Mouse (Mus musculus) myocyte (in vitro differentiated cells): ENCODE measurements around the gene Gpc6. TPM values are rescaled to one million over a fixed set of nuclear protein-coding genes. Genes with fewer than 3 reads are reported as not detected.

Experiments used
- H3K27me3 ChIP-seq: one replicate; pipeline ENCODE4 v1.6.1; 2011; ENCODE audit not compliant: control insufficient read depth, insufficient read depth, insufficient read length
- H3K36me3 ChIP-seq: one replicate; pipeline ENCODE4 v1.6.1; 2011; ENCODE audit not compliant: control insufficient read depth, insufficient read depth
- H3K4me2 ChIP-seq: one replicate; pipeline ENCODE4 v1.6.1; 2011; ENCODE audit warnings: low read depth, control low read depth
- H3K4me3 ChIP-seq: one replicate; pipeline ENCODE4 v1.5.1; 2011; ENCODE audit warnings: mild to moderate bottlenecking, control low read depth, moderate library complexity
- H3K79me2 ChIP-seq: one replicate; pipeline ENCODE4 v1.6.1; 2011; ENCODE audit not compliant: control insufficient read depth, insufficient read depth
- H3ac ChIP-seq: one replicate; pipeline ENCODE4 v1.6.1; 2011; ENCODE audit not compliant: control insufficient read depth, insufficient read length
- CEBPB ChIP-seq: IDR thresholded peaks from 2 replicates; pipeline ENCODE4 v1.6.1; 2011; ENCODE audit warnings: mild to moderate bottlenecking, moderate library complexity; ENCODE audit not compliant: poor library complexity, insufficient read depth, severe bottlenecking
- E2F4 ChIP-seq: IDR thresholded peaks from one replicate; pipeline ENCODE4 v1.6.1; 2011; ENCODE audit warnings: mild to moderate bottlenecking, control low read depth, moderate library complexity; ENCODE audit not compliant: insufficient read depth
- MAX ChIP-seq: IDR thresholded peaks from one replicate; pipeline ENCODE4 v1.6.1; 2011; ENCODE audit warnings: low read depth, mild to moderate bottlenecking, control low read depth
- MYOD1 ChIP-seq, 3 experiments: IDR thresholded peaks; one replicate each; pipeline ENCODE4 v1.6.1; 2011; ENCODE audit warnings: control low read depth in 2 of 3, low read depth in 2 of 3, mild to moderate bottlenecking in 2 of 3, moderate library complexity in 1 of 3; ENCODE audit not compliant: insufficient read length in 2 of 3, control insufficient read depth in 1 of 3
- MYOG ChIP-seq, 3 experiments: IDR thresholded peaks; one replicate each; pipeline ENCODE4 v1.6.1; 2011; ENCODE audit warnings: control low read depth in 2 of 3, low read depth in 2 of 3, mild to moderate bottlenecking in 2 of 3; ENCODE audit not compliant: insufficient read length in 2 of 3, control insufficient read depth in 1 of 3, insufficient read depth in 1 of 3
- POLR2A ChIP-seq: IDR thresholded peaks from one replicate; pipeline ENCODE4 v1.6.1; 2011; ENCODE audit warnings: low read depth, mild to moderate bottlenecking, control low read depth, moderate library complexity; ENCODE audit not compliant: insufficient read length
- POLR2AphosphoS2 ChIP-seq: IDR thresholded peaks from one replicate; pipeline ENCODE4 v1.6.1; 2011; ENCODE audit warnings: low read depth, control low read depth; ENCODE audit not compliant: insufficient read length
- REST ChIP-seq: IDR thresholded peaks from one replicate; pipeline ENCODE4 v1.6.1; 2011; ENCODE audit warnings: mild to moderate bottlenecking, control low read depth, moderate library complexity; ENCODE audit not compliant: insufficient read depth, insufficient read length
- SRF ChIP-seq: IDR thresholded peaks from one replicate; pipeline ENCODE4 v1.6.1; 2011; ENCODE audit warnings: low read depth; ENCODE audit not compliant: control insufficient read depth, insufficient read length
- TCF12 ChIP-seq: IDR thresholded peaks from one replicate; pipeline ENCODE4 v1.6.1; 2011; ENCODE audit warnings: mild to moderate bottlenecking, control low read depth; ENCODE audit not compliant: poor library complexity, insufficient read depth, severe bottlenecking
- TCF3 ChIP-seq: IDR thresholded peaks from one replicate; pipeline ENCODE4 v1.6.1; 2011; ENCODE audit warnings: low read depth, control low read depth; ENCODE audit not compliant: insufficient read length
- USF1 ChIP-seq: IDR thresholded peaks from one replicate; pipeline ENCODE4 v1.6.1; 2011; ENCODE audit warnings: low read depth, mild to moderate bottlenecking, control low read depth, moderate library complexity
- polyA plus RNA-seq: library from polyadenylated mRNA; unstranded; fragments of >200 nt; fragmentation: generic; extraction: Trizol; gene quantifications from one replicate; pipeline ENCODE4 v1.2.1, GENCODE M21; 2012; ENCODE audit warnings: missing spikeins

The Gpc6 gene
- polyA plus RNA-seq, 1 experiment, result 5.0 TPM

DNA sequence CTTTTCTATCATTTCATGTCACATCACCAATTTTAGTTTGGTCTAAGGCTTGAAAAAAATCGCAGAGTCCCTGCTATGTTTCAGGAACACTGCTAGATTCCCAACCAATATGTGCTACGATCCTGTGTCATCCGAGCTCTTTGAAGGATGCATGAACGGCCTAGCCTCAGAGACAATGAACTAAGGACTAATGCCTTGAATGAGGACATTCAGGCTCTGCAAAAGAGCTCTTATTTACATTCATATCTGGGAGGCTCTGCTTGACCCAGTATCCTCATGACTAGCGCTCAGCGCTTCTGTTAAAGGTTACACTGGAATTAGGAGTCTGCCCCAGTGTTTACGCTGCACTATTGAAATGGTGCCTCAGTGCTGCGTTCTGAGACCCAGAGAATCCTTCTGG lies 125.8 kb downstream of the Gpc6 start:
- TF ChIP-seq POLR2AphosphoS2, result no peak
- no peak for TF ChIP-seq TCF12
- no peak for TF ChIP-seq MAX
- H3K27me3 ChIP-seq, result no peaks in the 10 kb centered on the region
- H3K79me2 ChIP-seq, result no peaks in the 10 kb centered on the region
- H3K4me3 ChIP-seq, result no peak overlapping the region
- no peak overlapping the region for H3ac ChIP-seq
- no peaks in the 10 kb centered on the region for H3K36me3 ChIP-seq
- H3K4me2 ChIP-seq, result no peak overlapping the region

DNA sequence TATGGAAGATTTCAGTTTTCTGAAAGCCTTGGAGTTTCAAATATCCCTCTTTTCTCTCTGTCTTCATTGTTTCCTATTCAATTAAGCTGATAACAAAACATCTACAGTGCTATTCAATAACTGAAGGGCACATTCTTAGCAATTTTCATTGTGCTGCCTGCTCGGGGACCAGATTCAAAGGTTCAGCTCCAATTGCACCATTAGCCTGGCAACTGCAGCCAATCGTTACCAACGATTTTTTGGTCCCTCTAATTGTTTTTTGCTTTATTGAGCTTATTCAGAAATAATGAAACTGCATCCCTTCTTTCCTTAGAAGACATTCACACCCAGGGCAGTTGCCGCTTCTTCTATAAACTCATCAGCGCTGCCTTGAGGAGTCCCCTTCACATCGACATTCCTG lies 128.2 kb downstream of the Gpc6 start:
- Histone ChIP-seq H3K27me3 (no peaks in the 10 kb centered on the region), H3K36me3 (no peaks in the 10 kb centered on the region), H3ac (no peak overlapping the region), H3K4me3 (no peak overlapping the region), H3K4me2 (no peak overlapping the region), H3K79me2 (no peaks in the 10 kb centered on the region)
- no peak for TF ChIP-seq TCF3
- TF ChIP-seq SRF, result no peak

DNA sequence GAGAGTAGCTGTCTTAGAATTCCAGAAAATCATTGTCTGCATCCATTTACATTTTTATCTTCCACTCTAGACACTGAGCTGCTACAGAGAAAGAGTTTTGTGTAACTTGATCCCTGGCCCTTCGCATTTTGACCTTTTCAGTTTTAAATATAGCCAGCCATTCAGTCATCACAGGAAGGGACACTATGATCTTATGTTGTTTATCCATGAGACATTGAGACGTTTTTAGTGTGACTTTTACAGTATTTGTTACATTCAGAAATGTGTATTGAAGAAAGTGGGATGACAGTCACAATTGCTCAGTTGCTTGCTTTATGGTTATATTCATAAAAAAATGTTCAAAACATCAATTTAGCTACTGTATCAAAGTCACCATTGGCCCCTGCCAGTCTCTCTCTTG lies 130.0 kb downstream of the Gpc6 start:
- no peaks in the 10 kb centered on the region for H3K27me3 ChIP-seq
- H3K4me2 ChIP-seq, result no peak overlapping the region
- TF ChIP-seq POLR2AphosphoS2, result no peak
- no peak for TF ChIP-seq TCF12
- TF ChIP-seq POLR2A, result no peak
- TF ChIP-seq MYOG (IDR thresholded peaks at IDR 0.05; ENCODE audit: control insufficient read depth in 1 of 3, insufficient read depth in 1 of 3, insufficient read length in 2 of 3, low read depth in 2 of 3), result no peak
- no peak for TF ChIP-seq REST
- TF ChIP-seq TCF3, result no peak
- no peak for TF ChIP-seq E2F4
- no peak for TF ChIP-seq SRF
- TF ChIP-seq USF1, result no peak
- TF ChIP-seq MAX, result no peak
- no peak for TF ChIP-seq MYOD1 (IDR thresholded peaks at IDR 0.05; ENCODE audit: control insufficient read depth in 1 of 3, insufficient read length in 2 of 3, low read depth in 2 of 3)
- no peak for TF ChIP-seq CEBPB
- H3K4me3 ChIP-seq, result no peak overlapping the region
- no peaks in the 10 kb centered on the region for H3K36me3 ChIP-seq
- no peaks in the 10 kb centered on the region for H3K79me2 ChIP-seq
- no peak overlapping the region for H3ac ChIP-seq

DNA sequence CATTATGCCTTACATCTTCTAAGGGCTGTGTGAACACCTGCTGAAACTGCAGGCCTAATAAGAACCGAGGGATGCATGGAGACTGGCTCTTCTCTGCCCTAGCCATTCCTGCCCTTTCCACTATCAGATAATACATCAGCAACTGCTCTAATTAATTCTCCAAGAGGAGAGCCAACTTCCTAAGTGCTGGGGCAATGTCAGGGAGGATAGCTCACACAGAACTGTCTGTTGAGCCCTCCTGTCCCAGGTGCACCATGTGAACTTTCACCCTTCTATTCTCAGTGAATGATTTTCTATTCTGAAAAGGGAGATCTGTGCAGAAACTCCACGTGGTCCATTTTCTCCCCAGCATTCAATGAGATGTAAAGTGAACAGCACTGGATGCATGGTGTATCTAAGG lies 136.0 kb downstream of the Gpc6 start:
- no peaks in the 10 kb centered on the region for H3K27me3 ChIP-seq
- H3K79me2 ChIP-seq, result no peaks in the 10 kb centered on the region
- TF ChIP-seq SRF (no peak), TCF3 (no peak), E2F4 (no peak)
- no peak overlapping the region for H3K4me3 ChIP-seq
- no peak overlapping the region for H3K4me2 ChIP-seq
- H3K36me3 ChIP-seq, result no peaks in the 10 kb centered on the region
- H3ac ChIP-seq, result no peak overlapping the region

DNA sequence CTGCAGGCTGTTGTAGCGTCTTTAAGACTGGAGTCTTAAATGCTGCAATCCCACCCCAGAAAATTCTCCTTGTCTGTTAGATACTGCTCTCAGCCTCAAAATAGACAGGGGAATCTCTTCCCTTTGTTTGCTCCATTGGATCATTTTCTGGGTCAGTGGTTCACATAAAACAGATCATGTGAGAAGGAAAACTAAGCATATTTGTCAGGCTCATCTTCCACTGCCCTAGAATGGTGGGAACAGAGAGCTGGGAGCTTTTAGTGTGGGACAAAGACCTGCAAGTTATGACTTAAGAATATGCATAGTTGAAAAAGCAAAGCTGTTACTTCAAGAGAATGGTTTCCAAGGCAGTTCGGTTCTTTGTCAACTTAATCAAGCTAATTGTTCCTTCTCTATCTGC lies 136.4 kb downstream of the Gpc6 start:
- H3K27me3 ChIP-seq, result no peaks in the 10 kb centered on the region
- H3K4me2 ChIP-seq, result no peak overlapping the region
- H3K4me3 ChIP-seq, result no peak overlapping the region
- H3K79me2 ChIP-seq, result no peaks in the 10 kb centered on the region
- TF ChIP-seq MYOD1 (IDR thresholded peaks at IDR 0.05; ENCODE audit: control insufficient read depth in 1 of 3, insufficient read length in 2 of 3, low read depth in 2 of 3) (no peak), MAX (no peak), MYOG (IDR thresholded peaks at IDR 0.05; ENCODE audit: control insufficient read depth in 1 of 3, insufficient read depth in 1 of 3, insufficient read length in 2 of 3, low read depth in 2 of 3) (no peak), USF1 (no peak), REST (no peak), POLR2A (no peak), POLR2AphosphoS2 (no peak), E2F4 (no peak), SRF (no peak), TCF3 (no peak), CEBPB (no peak), TCF12 (no peak)
- H3ac ChIP-seq, result no peak overlapping the region
- H3K36me3 ChIP-seq, result no peaks in the 10 kb centered on the region

DNA sequence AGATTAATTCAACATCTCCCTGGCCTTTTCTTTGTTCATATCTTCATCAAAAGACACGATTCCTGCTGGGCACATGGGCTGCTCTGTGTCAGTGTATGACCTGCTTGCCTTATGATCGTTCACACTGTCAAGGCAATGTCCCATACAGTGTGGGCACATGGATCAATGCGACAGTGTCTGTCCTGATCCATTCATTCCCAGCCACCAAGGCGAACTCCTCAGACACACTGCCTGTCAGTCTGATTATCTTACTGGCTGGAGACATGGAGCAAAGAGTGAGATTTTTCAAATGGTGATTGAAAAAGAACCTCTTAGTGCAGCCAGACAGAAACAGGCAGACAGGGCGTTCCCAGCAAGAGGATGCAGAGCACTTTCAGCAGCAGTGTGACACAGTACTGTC lies 143.1 kb downstream of the Gpc6 start:
- TF ChIP-seq REST (no peak), MYOG (IDR thresholded peaks at IDR 0.05; ENCODE audit: control insufficient read depth in 1 of 3, insufficient read depth in 1 of 3, insufficient read length in 2 of 3, low read depth in 2 of 3) (no peak), TCF3 (no peak), USF1 (no peak), POLR2A (no peak), MYOD1 (IDR thresholded peaks at IDR 0.05; ENCODE audit: control insufficient read depth in 1 of 3, insufficient read length in 2 of 3, low read depth in 2 of 3) (no peak)
- H3K4me3 ChIP-seq, result no peak overlapping the region
- H3K36me3 ChIP-seq, result no peaks in the 10 kb centered on the region
- H3K79me2 ChIP-seq, result no peaks in the 10 kb centered on the region
- no peaks in the 10 kb centered on the region for H3K27me3 ChIP-seq
- H3K4me2 ChIP-seq, result no peak overlapping the region
- no peak overlapping the region for H3ac ChIP-seq
